Mouse (Mus musculus) testis, adult 2 months (tissue): ENCODE measurements at regions not wholly inside any gene's neighbourhood (a gene's known extent, or its start where the extent isn't known, plus 50 kb on each side); places are given as distances from the start of the nearest gene placed in this dataset.

ENCODE experiments used
- CTCF ChIP-seq: fragments of 200-500 bp; IDR thresholded peaks from 2 replicates; pipeline ENCODE4 v1.5.1; 2012; ENCODE audit warnings: low read depth, mild to moderate bottlenecking, inconsistent platforms, low read length, moderate library complexity; ENCODE audit not compliant: control insufficient read depth, insufficient read depth, insufficient replicate concordance
- POLR2A ChIP-seq: fragments of 200-500 bp; IDR thresholded peaks from 2 replicates; pipeline ENCODE4 v1.6.1; 2012; ENCODE audit warnings: low read depth, mild to moderate bottlenecking, inconsistent platforms, low read length, moderate library complexity; ENCODE audit not compliant: control insufficient read depth

- TF ChIP-seq CTCF (no peak), POLR2A (no peak)
Measured at GRCm38 (mm10) chr13:111050097-111050496, 204.7 kb upstream of the Actbl2 start.
